Mouse (Mus musculus): ENCODE measurements around the gene 1700113H08Rik.

The 1700113H08Rik gene

DNA sequence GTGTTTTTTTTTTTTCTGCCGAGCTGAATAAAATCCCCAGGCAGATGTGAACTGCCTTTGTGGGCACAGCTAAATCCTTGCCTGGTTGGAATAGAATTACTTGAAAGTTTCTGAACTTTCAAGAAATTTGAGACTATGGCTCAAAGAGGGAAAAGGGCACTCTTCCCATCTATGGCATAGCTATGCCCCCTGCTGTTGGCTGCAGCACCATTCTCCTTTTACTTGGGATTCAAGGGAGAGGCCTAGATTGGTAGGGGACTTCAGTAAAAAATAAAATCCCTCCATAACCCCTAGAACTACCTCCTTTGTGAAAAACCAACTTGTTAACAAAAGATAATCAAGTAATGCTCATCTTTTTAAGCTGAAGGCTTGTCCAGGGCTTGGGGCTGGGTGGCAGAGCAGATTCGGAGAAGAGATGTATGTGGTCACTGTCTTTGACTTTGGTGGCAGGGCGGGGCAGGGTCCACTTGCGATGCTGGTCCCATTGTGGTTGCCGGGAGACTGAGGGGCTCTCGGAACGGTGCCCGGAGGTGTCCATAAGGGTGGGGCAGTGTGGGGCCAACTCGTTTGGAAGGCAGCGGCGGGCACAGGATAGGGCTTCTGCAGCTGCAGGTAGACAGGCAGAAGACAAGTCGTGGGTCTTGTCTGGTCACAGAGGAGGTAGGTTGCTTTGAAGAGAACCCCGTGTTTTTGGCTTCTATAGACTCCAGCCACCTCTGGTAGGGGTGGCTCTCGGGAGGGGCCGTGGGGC lies at the start of gene 1700113H08Rik:
Gene 1700113H08Rik (plus strand): TSS at position 546 of the 751 bp plus-strand sequence.
- no peak for TF ChIP-seq GATA4 (IDR thresholded peaks at IDR 0.05; ENCODE audit: insufficient replicate concordance, low read length)

DNA sequence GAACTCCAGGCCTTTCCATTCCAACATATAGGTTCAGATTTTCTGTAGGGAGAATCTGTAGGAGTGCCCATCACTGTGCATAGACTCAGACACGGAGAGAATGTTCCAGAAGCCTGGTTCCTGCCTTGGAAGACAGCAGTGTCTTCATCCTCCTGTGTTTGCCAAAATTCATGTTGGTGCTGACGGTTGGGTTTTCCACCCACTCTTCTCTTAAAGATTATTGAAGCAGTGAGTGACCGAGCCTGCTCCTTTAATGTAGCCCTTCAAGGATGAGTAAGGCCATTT lies 49.7 kb upstream of the 1700113H08Rik start:
- TF ChIP-seq GATA4 (IDR thresholded peaks at IDR 0.05; ENCODE audit: insufficient replicate concordance, low read length) = no peak

DNA sequence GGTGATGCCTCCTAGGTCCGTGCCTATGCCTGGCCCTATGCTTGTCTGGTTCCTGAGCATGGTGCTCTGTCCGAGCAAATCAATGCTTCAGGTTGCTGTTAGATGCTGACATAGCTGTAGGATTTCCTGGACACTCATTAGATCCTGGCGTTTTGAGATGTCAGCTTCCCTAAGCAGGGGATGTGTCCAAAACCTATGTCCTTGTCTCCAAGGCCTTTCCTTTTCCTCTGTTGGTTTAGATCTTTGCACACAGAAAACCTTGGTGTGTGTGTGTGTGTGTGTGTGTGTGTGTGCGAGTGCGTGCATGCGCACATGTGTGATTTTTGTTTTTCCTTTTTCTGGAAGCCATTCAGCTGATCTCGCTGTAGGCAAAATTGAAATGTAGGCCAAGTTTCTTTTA lies 45.8 kb upstream of the 1700113H08Rik start:
- peak; percentile 77 for TF ChIP-seq GATA4 (IDR thresholded peaks at IDR 0.05; ENCODE audit: insufficient replicate concordance, low read length)

DNA sequence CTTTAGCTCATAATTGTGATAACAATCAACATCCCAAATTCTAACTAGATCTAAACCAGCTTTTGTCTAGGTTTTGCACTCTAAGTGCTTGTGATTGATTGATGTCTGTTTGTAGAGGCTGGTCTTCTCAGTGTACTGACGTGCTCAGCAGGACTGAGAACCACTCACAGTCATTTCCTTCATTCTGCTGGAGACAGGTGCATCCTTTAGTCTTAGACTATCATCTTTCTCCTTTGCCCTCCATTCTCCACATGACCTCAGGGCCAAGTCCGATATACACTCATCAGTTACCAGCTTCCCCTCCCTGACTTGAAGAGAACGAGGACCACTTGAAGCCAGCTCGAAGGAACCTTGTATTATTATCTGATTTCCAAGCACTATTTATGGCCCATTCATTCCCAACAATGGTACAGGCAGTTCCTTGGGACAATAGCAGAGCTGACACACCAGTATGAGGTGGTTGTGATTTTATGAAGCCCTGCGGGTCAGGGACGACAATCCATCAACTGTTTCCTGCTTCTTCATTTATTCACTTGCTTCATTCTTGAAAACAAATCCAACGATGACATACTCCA lies 43.4 kb upstream of the 1700113H08Rik start:
- TF ChIP-seq GATA4 (IDR thresholded peaks at IDR 0.05; ENCODE audit: insufficient replicate concordance, low read length) = peak; percentile 69; the same call in 1 of the 2 replicates

DNA sequence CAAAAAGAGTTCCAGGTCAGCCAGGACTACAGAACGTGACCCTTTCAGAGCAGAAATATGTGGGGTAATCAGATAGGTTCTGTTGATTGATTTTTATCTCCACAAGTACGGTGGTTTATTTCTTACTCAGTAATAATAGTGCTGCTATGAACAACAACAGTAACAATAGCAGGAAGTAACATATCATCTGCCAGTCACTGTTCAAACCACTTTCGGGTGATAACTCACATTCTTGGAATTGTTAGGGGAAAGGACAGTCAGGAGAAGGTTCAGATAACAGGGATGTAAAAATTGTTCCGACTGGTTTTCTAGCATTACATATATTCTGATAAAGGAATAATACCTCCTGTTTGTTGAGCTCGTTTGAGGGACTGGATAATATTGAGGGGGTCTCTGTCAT lies 42.4 kb upstream of the 1700113H08Rik start:
- TF ChIP-seq GATA4 (IDR thresholded peaks at IDR 0.05; ENCODE audit: insufficient replicate concordance, low read length) = peak; percentile 93

DNA sequence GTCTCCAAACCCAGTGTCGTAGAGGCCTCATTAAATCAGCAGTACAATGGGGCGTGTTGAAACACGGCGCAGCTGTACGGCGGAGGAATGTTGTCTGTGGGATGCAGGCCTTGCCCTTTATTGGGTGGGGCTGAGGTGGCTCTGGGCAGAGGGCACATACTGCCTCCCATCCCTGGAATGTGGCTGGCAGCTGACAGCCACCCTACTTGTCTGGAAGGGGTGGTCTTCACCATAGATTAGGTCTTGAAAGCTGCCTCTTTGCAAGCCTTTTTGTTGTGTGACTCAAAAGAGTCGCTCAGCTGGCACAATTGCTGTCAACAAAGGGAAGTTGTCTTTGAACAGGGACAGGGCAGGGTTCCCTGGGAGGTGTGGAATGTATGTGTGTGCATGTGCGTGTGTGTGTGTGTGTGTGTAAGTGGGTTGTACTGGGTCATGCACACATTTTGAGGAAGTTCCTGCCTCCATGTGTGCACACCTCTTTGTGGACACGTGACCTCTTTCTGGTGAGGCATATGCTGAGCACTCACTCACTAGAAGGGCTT lies 41.6 kb upstream of the 1700113H08Rik start:
- TF ChIP-seq GATA4 (IDR thresholded peaks at IDR 0.05; ENCODE audit: insufficient replicate concordance, low read length) = no peak

DNA sequence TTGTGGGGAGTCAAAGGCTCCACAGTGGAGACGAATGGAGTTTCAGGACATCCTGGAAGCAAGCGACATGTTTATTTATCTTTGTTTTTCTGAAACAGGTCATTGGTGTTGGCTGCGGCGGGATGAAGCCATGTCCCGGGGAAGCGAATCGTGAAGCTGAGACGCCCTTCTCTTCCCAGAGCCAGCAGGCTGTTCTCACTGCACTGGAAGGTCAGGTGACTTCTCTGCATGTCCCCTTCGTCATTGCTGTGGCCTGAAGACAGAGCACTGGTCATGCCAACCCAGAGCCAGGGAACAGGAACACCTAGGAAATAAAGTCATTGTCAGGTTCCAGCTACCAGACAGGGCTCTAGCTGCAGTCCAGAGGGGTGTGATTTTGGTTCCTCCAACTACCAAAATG lies 39.0 kb upstream of the 1700113H08Rik start:
- no peak for TF ChIP-seq GATA4 (IDR thresholded peaks at IDR 0.05; ENCODE audit: insufficient replicate concordance, low read length)

DNA sequence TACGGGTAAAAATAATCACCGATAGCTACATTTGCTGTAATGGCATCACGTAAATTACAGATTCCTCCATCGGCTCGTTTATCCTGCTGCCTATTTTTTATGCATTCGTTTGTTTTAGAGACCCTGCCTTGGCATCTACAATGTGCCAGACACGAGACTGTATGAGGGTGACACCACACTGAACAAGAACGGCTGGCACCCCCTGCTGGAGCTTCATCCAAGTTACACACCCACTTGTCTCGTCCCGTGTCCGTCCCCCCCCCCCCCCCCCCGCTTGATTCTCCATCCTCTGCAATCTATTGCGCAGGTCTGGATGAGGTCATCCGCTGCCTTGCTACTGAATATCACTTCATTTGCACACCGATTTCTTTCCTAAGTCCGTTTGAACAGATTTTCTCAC lies 37.1 kb upstream of the 1700113H08Rik start:
- TF ChIP-seq GATA4 (IDR thresholded peaks at IDR 0.05; ENCODE audit: insufficient replicate concordance, low read length) = no peak

DNA sequence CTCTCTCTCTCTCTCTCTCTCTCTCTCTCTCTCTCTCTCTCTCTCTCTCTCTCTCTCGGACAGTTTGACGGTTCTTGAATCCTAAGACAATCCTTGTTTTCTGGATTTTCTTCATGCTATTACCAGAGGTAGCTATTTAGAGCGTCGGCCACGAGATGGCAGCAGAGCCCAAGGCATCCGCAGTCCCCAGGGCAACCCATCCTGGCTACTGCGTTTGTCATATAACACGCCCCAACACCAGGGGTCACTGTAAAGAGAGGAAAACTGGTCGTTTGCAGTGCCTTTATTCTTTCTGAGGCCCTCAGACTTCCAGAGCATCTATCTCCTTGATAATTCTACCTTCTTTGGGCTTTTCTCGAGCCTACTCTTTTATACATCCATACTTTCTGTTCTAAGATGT lies 33.0 kb upstream of the 1700113H08Rik start:
- TF ChIP-seq GATA4 (IDR thresholded peaks at IDR 0.05; ENCODE audit: insufficient replicate concordance, low read length) = no peak

DNA sequence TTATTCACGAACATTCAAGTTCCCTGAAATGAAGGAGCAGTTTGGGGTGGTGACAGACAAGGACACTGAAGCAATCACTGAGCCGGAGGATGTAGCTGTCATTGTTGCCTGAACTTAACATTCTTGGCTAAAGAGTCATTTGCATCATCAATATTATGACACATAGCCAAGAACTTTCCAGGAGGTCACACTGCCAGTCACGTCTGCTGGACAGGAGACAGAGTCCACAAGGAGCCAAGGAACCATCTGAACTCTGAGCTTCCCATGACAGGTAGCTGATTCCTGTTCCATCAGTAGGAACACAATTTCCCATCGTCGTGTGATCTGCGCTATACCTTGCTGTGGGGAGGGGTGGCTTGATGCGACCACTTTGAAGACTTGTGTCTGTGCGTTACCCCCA lies 25.1 kb upstream of the 1700113H08Rik start:
- TF ChIP-seq GATA4 (IDR thresholded peaks at IDR 0.05; ENCODE audit: insufficient replicate concordance, low read length) = peak; percentile 4; the same call in 1 of the 2 replicates

DNA sequence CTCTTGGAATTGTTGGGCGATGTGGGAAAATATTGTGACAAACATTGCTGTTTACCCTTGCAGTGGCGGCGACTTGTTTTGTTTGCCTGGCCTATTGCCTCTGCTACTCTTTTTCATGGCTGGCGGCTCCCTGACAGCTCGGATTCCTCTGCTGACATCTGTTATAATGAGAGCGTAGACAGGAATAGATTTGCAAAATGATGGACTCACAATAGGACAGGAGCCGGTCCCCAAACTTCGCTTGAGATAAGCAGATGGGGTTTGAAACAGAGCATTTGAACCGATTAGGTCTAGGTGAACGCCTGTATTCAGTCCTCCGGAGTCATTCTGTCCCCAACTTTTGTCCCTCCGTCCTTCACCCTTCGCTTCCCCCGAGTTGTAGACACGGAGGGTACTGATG lies 22.0 kb upstream of the 1700113H08Rik start:
- no peak for TF ChIP-seq GATA4 (IDR thresholded peaks at IDR 0.05; ENCODE audit: insufficient replicate concordance, low read length)

DNA sequence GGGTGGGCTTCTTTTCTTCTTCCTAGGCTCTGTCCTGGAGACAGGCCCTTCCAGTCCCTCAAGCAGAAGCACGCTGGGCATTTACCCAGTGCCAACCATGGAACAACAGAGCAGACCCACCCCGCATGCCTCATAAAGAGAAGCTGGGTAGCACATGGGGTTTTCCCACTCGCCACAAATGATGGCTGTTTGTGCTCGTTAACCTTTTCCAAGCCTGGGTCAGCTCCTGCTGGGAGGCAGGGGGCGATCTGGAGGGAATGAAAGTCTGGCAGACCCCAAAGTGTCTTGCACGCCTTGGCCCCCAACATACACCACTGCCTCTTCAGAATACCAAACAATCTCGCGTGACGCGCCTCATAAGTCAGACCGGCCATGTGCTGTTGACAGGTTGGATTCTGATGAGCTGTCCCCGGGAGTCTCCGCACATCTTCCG lies 21.6 kb upstream of the 1700113H08Rik start:
- TF ChIP-seq GATA4 (IDR thresholded peaks at IDR 0.05; ENCODE audit: insufficient replicate concordance, low read length) = no peak

DNA sequence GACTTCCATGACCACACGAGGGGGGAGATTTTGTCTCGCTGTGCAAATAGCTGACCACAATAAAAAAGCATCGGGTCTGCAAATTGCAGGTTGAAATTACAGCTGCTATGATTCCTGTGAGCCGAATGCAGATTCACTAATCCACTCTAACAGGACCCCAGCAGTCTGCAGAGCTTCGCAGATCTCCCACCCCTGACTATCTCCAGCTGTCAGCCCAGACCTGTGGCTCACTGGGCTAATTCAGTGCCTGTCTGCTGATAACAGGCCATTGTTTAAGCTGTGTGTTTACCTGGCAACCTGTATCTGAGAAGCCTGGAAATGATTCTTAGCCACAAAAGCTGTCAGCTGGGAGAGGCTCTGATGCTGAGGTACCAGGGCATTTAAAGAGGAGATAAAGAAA lies 20.8 kb upstream of the 1700113H08Rik start:
- no peak for TF ChIP-seq GATA4 (IDR thresholded peaks at IDR 0.05; ENCODE audit: insufficient replicate concordance, low read length)

DNA sequence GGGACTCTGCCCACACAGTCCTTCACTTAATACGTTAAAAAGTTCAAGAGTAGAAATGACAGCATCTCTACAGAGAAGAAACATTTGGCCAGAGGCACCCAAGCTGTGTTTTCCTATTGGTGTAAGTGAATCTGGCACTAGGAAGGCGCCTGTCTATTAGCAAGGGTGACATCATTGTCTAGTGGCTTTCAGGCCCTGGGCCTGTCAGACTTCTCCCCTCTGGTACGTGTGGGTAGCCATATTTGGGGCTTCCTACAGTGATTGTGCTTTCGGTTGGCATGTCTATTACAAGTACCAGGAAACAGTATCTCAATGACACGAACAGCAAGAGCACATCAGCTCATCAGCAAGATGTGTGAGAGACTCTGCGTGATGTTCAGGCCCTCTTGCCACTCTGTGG lies 18.5 kb upstream of the 1700113H08Rik start:
- TF ChIP-seq GATA4 (IDR thresholded peaks at IDR 0.05; ENCODE audit: insufficient replicate concordance, low read length) = no peak

DNA sequence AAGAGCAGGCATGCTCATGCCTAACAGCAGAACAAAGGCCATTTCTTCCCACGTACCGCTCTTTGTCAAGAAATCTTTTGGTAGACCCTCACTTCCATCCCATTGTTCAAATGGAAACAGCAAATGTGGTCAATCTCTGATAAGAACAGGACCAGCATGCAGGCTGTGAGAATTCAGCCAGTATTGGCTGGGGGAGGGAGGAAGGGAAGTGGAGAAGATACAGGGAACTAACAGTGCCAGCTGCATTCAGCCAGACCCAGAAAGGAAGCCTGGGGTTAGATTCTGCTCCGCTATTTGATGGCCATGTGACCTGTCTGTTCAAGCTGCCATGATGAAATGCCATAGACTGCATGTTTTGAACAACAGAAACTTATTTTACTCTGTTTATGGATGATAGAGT lies 18.0 kb upstream of the 1700113H08Rik start:
- TF ChIP-seq GATA4 (IDR thresholded peaks at IDR 0.05; ENCODE audit: insufficient replicate concordance, low read length) = peak; percentile 89; the same call in 1 of the 2 replicates

DNA sequence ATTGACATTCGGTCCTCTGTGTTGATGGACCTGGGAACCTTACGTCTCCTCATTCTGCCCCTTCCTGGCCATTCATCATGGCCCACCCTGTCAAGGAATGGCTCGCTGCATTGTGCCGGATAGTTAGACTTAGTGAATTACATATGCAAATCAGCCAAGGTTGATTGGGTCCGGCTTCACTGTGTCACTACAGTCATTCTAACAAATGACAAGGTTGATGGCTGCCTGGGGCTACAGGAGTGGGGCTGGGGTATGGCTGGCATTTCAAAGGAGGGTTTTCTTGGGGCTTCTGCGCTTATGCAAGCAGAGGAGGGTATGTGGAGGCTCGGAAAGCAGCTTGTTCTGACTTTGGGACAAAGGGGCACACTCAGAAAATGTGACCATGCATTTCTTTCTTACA lies 16.6 kb upstream of the 1700113H08Rik start:
- no peak for TF ChIP-seq GATA4 (IDR thresholded peaks at IDR 0.05; ENCODE audit: insufficient replicate concordance, low read length)

DNA sequence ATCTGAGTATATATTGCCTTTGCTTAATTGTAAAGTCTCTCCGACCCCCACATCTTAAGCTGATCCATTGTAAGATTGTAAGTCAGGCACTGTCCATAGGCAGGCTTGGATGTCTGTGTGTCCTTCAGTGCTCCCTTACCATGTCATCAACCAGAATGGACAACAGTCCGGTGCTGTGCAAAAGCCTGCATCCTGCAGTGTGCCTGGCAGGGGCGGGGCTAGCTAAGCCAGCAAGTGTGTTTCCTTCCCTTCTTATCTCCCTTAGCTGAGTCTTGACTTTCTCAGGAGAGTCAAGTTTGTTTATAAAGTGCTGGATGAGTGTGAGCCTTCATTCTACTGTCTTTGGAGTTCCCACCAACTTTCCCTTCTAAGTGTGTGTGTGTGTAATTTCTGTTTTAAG lies 12.6 kb upstream of the 1700113H08Rik start:
- no peak for TF ChIP-seq GATA4 (IDR thresholded peaks at IDR 0.05; ENCODE audit: insufficient replicate concordance, low read length)
